27 mouse cellular contexts compared by ENCODE assay signal in genomic region chr8:86474461-86474860, GRCm38 (mm10).
"Had no signal": no experiment of that assay in that cellular context is flagged by ENCODE, and none has a peak within 500 bp of the region (broad histone marks: within the 10 kb centered on the region; RNA-seq: fewer than 3 reads in every experiment).

No protein-coding gene starts in this region.

- H3K4me3 ChIP-seq: embryonic facial prominence, embryonic 10.5 days; embryonic facial prominence, embryonic 12.5 days; embryonic facial prominence, embryonic 13.5 days; embryonic facial prominence, embryonic 15.5 days; erythroblast, embryonic 14.5 days; forebrain, embryonic 10.5 days; forebrain, embryonic 12.5 days; forebrain, embryonic 13.5 days; forebrain, embryonic 15.5 days; gastrocnemius, adult 2 months had no signal

- H3K9me3 ChIP-seq: embryonic facial prominence, embryonic 10.5 days; embryonic facial prominence, embryonic 12.5 days; embryonic facial prominence, embryonic 13.5 days; embryonic facial prominence, embryonic 15.5 days; forebrain, embryonic 10.5 days; forebrain, embryonic 12.5 days; forebrain, embryonic 13.5 days; forebrain, embryonic 15.5 days had no signal

- H3K4me2 ChIP-seq: embryonic facial prominence, embryonic 12.5 days; embryonic facial prominence, embryonic 13.5 days; embryonic facial prominence, embryonic 15.5 days; forebrain, embryonic 12.5 days; forebrain, embryonic 13.5 days; forebrain, embryonic 15.5 days had no signal

- ATAC-seq: forebrain, embryonic 13.5 days; forebrain, embryonic 14.5 days; forebrain, embryonic 15.5 days; forebrain, embryonic 16.5 days; forebrain, postnatal 0 days had no signal

- H3K27me3 ChIP-seq: embryonic facial prominence, embryonic 12.5 days; embryonic facial prominence, embryonic 13.5 days; embryonic facial prominence, embryonic 15.5 days; forebrain, embryonic 12.5 days; forebrain, embryonic 13.5 days; forebrain, embryonic 15.5 days had no signal

- H3K27ac ChIP-seq: embryonic facial prominence, embryonic 10.5 days; embryonic facial prominence, embryonic 12.5 days; embryonic facial prominence, embryonic 13.5 days; embryonic facial prominence, embryonic 15.5 days; forebrain, embryonic 10.5 days; forebrain, embryonic 12.5 days; forebrain, embryonic 13.5 days; forebrain, embryonic 15.5 days; gastrocnemius, adult 2 months had no signal

- H3K9ac ChIP-seq: embryonic facial prominence, embryonic 12.5 days; embryonic facial prominence, embryonic 13.5 days; embryonic facial prominence, embryonic 15.5 days; forebrain, embryonic 12.5 days; forebrain, embryonic 13.5 days; forebrain, embryonic 15.5 days; forebrain, postnatal 0 days had no signal

- H3K36me3 ChIP-seq: embryonic facial prominence, embryonic 10.5 days; embryonic facial prominence, embryonic 12.5 days; embryonic facial prominence, embryonic 13.5 days; embryonic facial prominence, embryonic 15.5 days; forebrain, embryonic 10.5 days; forebrain, embryonic 12.5 days; forebrain, embryonic 15.5 days had no signal

- H3K4me1 ChIP-seq: embryonic facial prominence, embryonic 12.5 days; embryonic facial prominence, embryonic 13.5 days; embryonic facial prominence, embryonic 15.5 days had no signal

- DNase-seq: cerebellum, adult 2 months; cerebellum, adult 8-10 months; cerebellum, adult 9-10 months; cerebellum, adult 9-11 months; cerebellum, postnatal 10 days; cerebellum, postnatal 14 days; cerebellum, postnatal 25 days; cerebellum, postnatal 36 days; embryo, embryonic 11 days; forebrain, postnatal 0 days; gastrocnemius, adult 2 months; gastrocnemius, postnatal 10 days; gastrocnemius, postnatal 14 days; gastrocnemius, postnatal 25 days; gastrocnemius, postnatal 36 days; heart, adult 18-20 months had no signal
